Mouse (Mus musculus): ENCODE results near the gene Ubl7. TPM values are rescaled to one million over a fixed set of nuclear protein-coding genes. Genes with fewer than 3 reads are reported as not detected.

Ubl7 gene
- total and polyA plus RNA-seq, 3 experiments, result 24.7 to 81.1 (median 37.3) TPM

GRCm38 (mm10) chr9:57868767-57869166, 42.0 kb upstream of the Ubl7 start:
- Histone ChIP-seq H3K9me3 (replicated peaks; ENCODE audit: low read length) (no peaks in the 10 kb centered on the region), H3K27ac (ENCODE audit: insufficient read depth, low read depth) (no peak overlapping the region), H3K79me2 (replicated peaks; ENCODE audit: control insufficient read depth, extremely low read depth, insufficient read depth, poor library complexity, severe bottlenecking) (no peaks in the 10 kb centered on the region), H3K27me3 (replicated peaks) (no peaks in the 10 kb centered on the region), H3K9ac (ENCODE audit: insufficient read depth, low read depth) (no peak overlapping the region), H3K36me3 (replicated peaks in 1 of 2; ENCODE audit: control insufficient read depth in 1 of 2, insufficient read depth in 1 of 2, low read length in 1 of 2) (no peaks in the 10 kb centered on the region), H3K4me2 (ENCODE audit: insufficient read depth, low read depth, poor library complexity, severe bottlenecking) (no peak overlapping the region), H3K4me3 (replicated peaks in 1 of 3; ENCODE audit: low read depth in 2 of 3, low read length in 2 of 3, poor library complexity in 1 of 3) (no peak overlapping the region), H3K4me1 (ENCODE audit: control insufficient read depth in 1 of 2, insufficient read depth in 2 of 2) (peaks cover 0 to 8% of the 10 kb centered on the region in 2 experiments; a peak in 1 of 4 replicates)
- dilution Hi-C loops (cut with MboI; ENCODE audit: extremely low pct_ligation_motif_present, extremely low pct_unique_long_range_greater_than_20kb, low sequenced_read_pairs), result no loop called here
- TF ChIP-seq E2F4 (IDR thresholded peaks at IDR 0.05; ENCODE audit: insufficient replicate concordance, low read depth, low read length), result no peak
- TF ChIP-seq KAT2A (IDR thresholded peaks at IDR 0.05; ENCODE audit: insufficient replicate concordance, low read length), result no peak
- no peak for TF ChIP-seq MAZ (IDR thresholded peaks at IDR 0.05; ENCODE audit: low read depth, low read length)
- no peak for TF ChIP-seq MAX (IDR thresholded peaks at IDR 0.05; ENCODE audit: low read length)
- no peak for TF ChIP-seq ZMIZ1 (IDR thresholded peaks at IDR 0.05; ENCODE audit: low read depth, low read length)
- TF ChIP-seq ETS1 (conservative IDR thresholded peaks at IDR 0.05; ENCODE audit: low read depth, low read length), result no peak
- in situ Hi-C loops (cut with MboI; ENCODE audit: low pct_ligation_motif_present, low pct_unique_long_range_greater_than_20kb, low sequenced_read_pairs), result no loop called here
- DNase-seq (ENCODE audit: extremely low read depth), result no peak

GRCm38 (mm10) chr9:57870273-57870816, 40.4 kb upstream of the Ubl7 start:
- in situ Hi-C loops (cut with MboI; ENCODE audit: low pct_ligation_motif_present, low pct_unique_long_range_greater_than_20kb, low sequenced_read_pairs) (loop anchor here (5.0 kb wide), 1 partner anchor 37 kb away; no protein-coding TSS in a partner anchor), dilution Hi-C loops (cut with MboI; ENCODE audit: extremely low pct_ligation_motif_present, extremely low pct_unique_long_range_greater_than_20kb, low sequenced_read_pairs) (no loop called here)
- H3K9ac ChIP-seq (ENCODE audit: insufficient read depth, low read depth), result no peak overlapping the region
- no peak overlapping the region for H3K4me3 ChIP-seq (replicated peaks in 1 of 3; ENCODE audit: low read depth in 2 of 3, low read length in 2 of 3, poor library complexity in 1 of 3)
- no peaks in the 10 kb centered on the region for H3K9me3 ChIP-seq (replicated peaks; ENCODE audit: low read length)
- H3K27me3 ChIP-seq (replicated peaks), result no peaks in the 10 kb centered on the region
- H3K4me2 ChIP-seq (ENCODE audit: insufficient read depth, low read depth, poor library complexity, severe bottlenecking), result no peak overlapping the region
- TF ChIP-seq NRF1 (IDR thresholded peaks at IDR 0.05; ENCODE audit: low read depth, low read length) (no peak), TBP (conservative IDR thresholded peaks at IDR 0.05; ENCODE audit: low read depth, low read length) (no peak), SMC3 (IDR thresholded peaks at IDR 0.05; ENCODE audit: low read depth, low read length) (no peak), IRF4 (IDR thresholded peaks at IDR 0.05; ENCODE audit: low read depth, low read length) (no peak), MAZ (IDR thresholded peaks at IDR 0.05; ENCODE audit: low read depth, low read length) (no peak), SIN3A (IDR thresholded peaks at IDR 0.05; ENCODE audit: low read length) (no peak), MAFK (IDR thresholded peaks at IDR 0.05; ENCODE audit: insufficient replicate concordance, low read length) (no peak), BHLHE40 (IDR thresholded peaks at IDR 0.05; ENCODE audit: low read depth, low read length) (no peak), RCOR1 (conservative IDR thresholded peaks at IDR 0.05; ENCODE audit: low read depth, low read length) (no peak), ZMIZ1 (IDR thresholded peaks at IDR 0.05; ENCODE audit: low read depth, low read length) (no peak), TCF12 (IDR thresholded peaks at IDR 0.05; ENCODE audit: low read depth, low read length) (no peak), JUND (conservative IDR thresholded peaks at IDR 0.05; ENCODE audit: low read depth, low read length) (no peak), GABPA (IDR thresholded peaks at IDR 0.05; ENCODE audit: insufficient replicate concordance, low read depth, low read length) (no peak)
- H3K27ac ChIP-seq (ENCODE audit: insufficient read depth, low read depth), result no peak overlapping the region
- no peaks in the 10 kb centered on the region for H3K79me2 ChIP-seq (replicated peaks; ENCODE audit: control insufficient read depth, extremely low read depth, insufficient read depth, poor library complexity, severe bottlenecking)
- DNase-seq (ENCODE audit: extremely low read depth), result no peak
- H3K4me1 ChIP-seq (ENCODE audit: control insufficient read depth in 1 of 2, insufficient read depth in 2 of 2), result peaks cover 0 to 13% of the 10 kb centered on the region in 2 experiments; a peak in 1 of 4 replicates
- H3K36me3 ChIP-seq (replicated peaks in 1 of 2; ENCODE audit: control insufficient read depth in 1 of 2, insufficient read depth in 1 of 2, low read length in 1 of 2), result no peaks in the 10 kb centered on the region
